Mouse (Mus musculus): Measurements from ENCODE around the gene Aldh4a1. TPM values are rescaled to one million over a fixed set of nuclear protein-coding genes. Genes with fewer than 3 reads are reported as not detected.

The Aldh4a1 gene
- polyA plus RNA-seq, 1 experiment: 12.3 TPM

GRCm38 (mm10) chr4:139636373-139636772 is 13.7 kb downstream of the Aldh4a1 start:
- Histone ChIP-seq H3K36me3 (replicated peaks; ENCODE audit: low read length) (peaks cover 44% of the 10 kb centered on the region), H3K9me3 (no peaks in the 10 kb centered on the region), H3K27me3 (replicated peaks) (peaks cover 53% of the 10 kb centered on the region), H3K4me1 (peaks cover 21% of the 10 kb centered on the region), H3K4me3 (replicated peaks) (no peak overlapping the region)
- TF ChIP-seq GATA1 (IDR thresholded peaks at IDR 0.05; ENCODE audit: borderline replicate concordance, low read length) (no peak), FLI1 (IDR thresholded peaks at IDR 0.05; ENCODE audit: low read length) (no peak)

GRCm38 (mm10) chr4:139637847-139638246 is 15.2 kb downstream of the Aldh4a1 start:
- H3K4me3 ChIP-seq (replicated peaks): no peak overlapping the region
- peaks cover 22% of the 10 kb centered on the region for H3K4me1 ChIP-seq
- TF ChIP-seq FLI1 (IDR thresholded peaks at IDR 0.05; ENCODE audit: low read length) (no peak), GATA1 (IDR thresholded peaks at IDR 0.05; ENCODE audit: borderline replicate concordance, low read length) (no peak)
- H3K27me3 ChIP-seq (replicated peaks): peaks cover 59% of the 10 kb centered on the region
- H3K36me3 ChIP-seq (replicated peaks; ENCODE audit: low read length): peaks cover 55% of the 10 kb centered on the region
- H3K9me3 ChIP-seq: no peaks in the 10 kb centered on the region

DNA sequence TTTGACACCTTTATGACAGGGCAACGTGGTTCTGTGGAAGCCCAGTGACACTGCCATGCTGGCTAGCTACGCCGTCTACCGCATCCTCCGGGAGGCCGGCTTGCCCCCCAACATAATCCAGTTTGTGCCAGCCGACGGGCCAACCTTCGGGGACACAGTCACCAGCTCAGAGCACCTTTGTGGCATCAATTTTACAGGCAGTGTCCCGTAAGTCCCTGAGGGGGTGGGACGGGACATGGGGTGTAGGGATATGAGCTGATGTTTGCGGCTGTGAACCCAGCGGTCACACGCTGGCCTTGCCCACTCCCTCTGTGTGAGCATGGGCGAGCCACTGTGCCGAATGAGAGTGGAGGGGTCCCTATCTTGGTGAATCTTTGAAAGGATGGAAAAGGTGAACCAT is 15.7 kb downstream of the Aldh4a1 start:
- peaks cover 56% of the 10 kb centered on the region for H3K27me3 ChIP-seq (replicated peaks)
- peaks cover 23% of the 10 kb centered on the region for H3K4me1 ChIP-seq
- H3K36me3 ChIP-seq (replicated peaks; ENCODE audit: low read length): peaks cover 58% of the 10 kb centered on the region
- no peak overlapping the region for H3K4me3 ChIP-seq (replicated peaks)
- no peaks in the 10 kb centered on the region for H3K9me3 ChIP-seq
- TF ChIP-seq GATA1 (IDR thresholded peaks at IDR 0.05; ENCODE audit: borderline replicate concordance, low read length) (no peak), FLI1 (IDR thresholded peaks at IDR 0.05; ENCODE audit: low read length) (no peak)

DNA sequence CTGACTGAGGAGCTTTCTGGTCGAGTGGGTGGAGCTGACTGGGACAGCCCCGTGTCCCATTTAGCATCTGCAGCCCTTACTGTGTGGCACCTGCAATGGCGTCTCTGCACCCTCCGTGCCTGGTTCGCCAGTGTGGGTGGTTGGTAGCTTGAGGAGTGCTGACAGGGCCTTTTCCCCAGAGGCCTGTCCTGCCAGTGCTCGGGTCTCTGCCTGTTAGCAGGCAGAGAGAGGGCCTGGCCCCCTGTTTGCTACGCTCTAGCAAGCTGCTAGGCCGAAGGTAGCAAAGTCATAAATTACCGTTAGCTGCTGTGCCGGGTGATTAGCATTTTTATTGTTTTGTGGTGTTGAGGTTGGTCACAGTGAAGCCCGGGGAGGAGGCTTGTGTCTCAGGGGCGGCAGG is 17.1 kb downstream of the Aldh4a1 start:
- Histone ChIP-seq H3K9me3 (no peaks in the 10 kb centered on the region), H3K36me3 (replicated peaks; ENCODE audit: low read length) (peaks cover 73% of the 10 kb centered on the region), H3K4me1 (peaks cover 26% of the 10 kb centered on the region), H3K27me3 (replicated peaks) (peaks cover 53% of the 10 kb centered on the region), H3K4me3 (replicated peaks) (no peak overlapping the region)
- TF ChIP-seq FLI1 (IDR thresholded peaks at IDR 0.05; ENCODE audit: low read length) (no peak), GATA1 (IDR thresholded peaks at IDR 0.05; ENCODE audit: borderline replicate concordance, low read length) (no peak)

- no peak for TF ChIP-seq GATA1 (IDR thresholded peaks at IDR 0.05; ENCODE audit: borderline replicate concordance, low read length)
- TF ChIP-seq FLI1 (IDR thresholded peaks at IDR 0.05; ENCODE audit: low read length): no peak
- Histone ChIP-seq H3K9me3 (no peaks in the 10 kb centered on the region), H3K4me1 (peaks cover 26% of the 10 kb centered on the region), H3K4me3 (replicated peaks) (no peak overlapping the region), H3K36me3 (replicated peaks; ENCODE audit: low read length) (peaks cover 74% of the 10 kb centered on the region), H3K27me3 (replicated peaks) (peaks cover 53% of the 10 kb centered on the region)
Observed at GRCm38 (mm10) chr4:139640333-139640732, 17.7 kb downstream of the Aldh4a1 start.

GRCm38 (mm10) chr4:139640775-139641174 is 18.1 kb downstream of the Aldh4a1 start:
- Histone ChIP-seq H3K9me3 (no peaks in the 10 kb centered on the region), H3K36me3 (replicated peaks; ENCODE audit: low read length) (peaks cover 74% of the 10 kb centered on the region), H3K4me3 (replicated peaks) (peak overlapping the region; percentile 62), H3K27me3 (replicated peaks) (peaks cover 51% of the 10 kb centered on the region), H3K4me1 (peaks cover 26% of the 10 kb centered on the region)
- TF ChIP-seq GATA1 (IDR thresholded peaks at IDR 0.05; ENCODE audit: borderline replicate concordance, low read length): no peak
- no peak for TF ChIP-seq FLI1 (IDR thresholded peaks at IDR 0.05; ENCODE audit: low read length)

GRCm38 (mm10) chr4:139641829-139642425 is 19.3 kb downstream of the Aldh4a1 start:
- no peak for TF ChIP-seq FLI1 (IDR thresholded peaks at IDR 0.05; ENCODE audit: low read length)
- no peak for TF ChIP-seq GATA1 (IDR thresholded peaks at IDR 0.05; ENCODE audit: borderline replicate concordance, low read length)
- peaks cover 50% of the 10 kb centered on the region for H3K27me3 ChIP-seq (replicated peaks)
- H3K4me1 ChIP-seq: peaks cover 26% of the 10 kb centered on the region
- H3K36me3 ChIP-seq (replicated peaks; ENCODE audit: low read length): peaks cover 72% of the 10 kb centered on the region
- no peak overlapping the region for H3K4me3 ChIP-seq (replicated peaks)
- peaks cover 5% of the 10 kb centered on the region for H3K9me3 ChIP-seq

GRCm38 (mm10) chr4:139643972-139644371 is 21.3 kb downstream of the Aldh4a1 start:
- Histone ChIP-seq H3K27me3 (replicated peaks) (peaks cover 43% of the 10 kb centered on the region), H3K9me3 (peaks cover 5% of the 10 kb centered on the region), H3K4me1 (peaks cover 26% of the 10 kb centered on the region), H3K36me3 (replicated peaks; ENCODE audit: low read length) (peaks cover 69% of the 10 kb centered on the region), H3K4me3 (replicated peaks) (no peak overlapping the region)
- TF ChIP-seq GATA1 (IDR thresholded peaks at IDR 0.05; ENCODE audit: borderline replicate concordance, low read length) (no peak), FLI1 (IDR thresholded peaks at IDR 0.05; ENCODE audit: low read length) (no peak)

- Histone ChIP-seq H3K27me3 (replicated peaks) (peaks cover 45% of the 10 kb centered on the region), H3K9me3 (peaks cover 5% of the 10 kb centered on the region), H3K4me3 (replicated peaks) (no peak overlapping the region), H3K36me3 (replicated peaks; ENCODE audit: low read length) (peaks cover 73% of the 10 kb centered on the region), H3K4me1 (peaks cover 21% of the 10 kb centered on the region)
- TF ChIP-seq FLI1 (IDR thresholded peaks at IDR 0.05; ENCODE audit: low read length) (no peak), GATA1 (IDR thresholded peaks at IDR 0.05; ENCODE audit: borderline replicate concordance, low read length) (no peak)
Observed at GRCm38 (mm10) chr4:139646916-139647315, 24.2 kb downstream of the Aldh4a1 start.

DNA sequence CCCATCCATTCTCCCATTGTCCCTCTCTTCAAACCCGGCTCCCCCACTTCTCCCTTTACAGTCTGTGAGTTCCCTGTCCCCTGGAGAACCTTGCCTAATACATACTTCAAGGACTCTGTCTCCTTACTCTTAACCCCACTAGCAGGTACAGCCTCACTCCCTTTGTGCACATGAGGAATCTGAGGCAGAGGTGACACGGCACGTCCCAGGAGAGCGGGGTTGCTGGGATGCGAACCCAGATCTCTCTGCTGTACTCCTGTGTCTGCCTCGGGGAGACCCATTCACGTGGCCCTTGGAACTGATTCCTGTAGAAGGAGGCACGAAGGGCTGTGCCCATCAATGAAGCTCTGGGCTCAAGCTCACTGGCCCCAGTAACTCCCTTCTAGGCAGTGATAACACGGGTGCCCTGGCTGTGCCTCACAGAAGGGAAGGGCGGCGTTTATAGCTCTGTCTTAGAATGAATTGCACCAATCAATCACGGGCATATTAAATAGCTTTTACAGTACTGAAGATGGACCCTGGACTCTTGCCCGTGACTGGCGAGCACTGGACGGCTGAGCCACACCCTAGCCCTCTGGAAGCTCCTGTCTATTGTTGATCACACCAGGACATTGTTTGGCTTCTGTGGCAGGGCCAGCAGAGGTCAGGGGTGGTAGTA is 27.5 kb downstream of the Aldh4a1 start:
- Histone ChIP-seq H3K4me1 (peaks cover 20% of the 10 kb centered on the region), H3K9me3 (peaks cover 5% of the 10 kb centered on the region), H3K36me3 (replicated peaks; ENCODE audit: low read length) (peaks cover 41% of the 10 kb centered on the region), H3K27me3 (replicated peaks) (peaks cover 62% of the 10 kb centered on the region), H3K4me3 (replicated peaks) (no peak overlapping the region)
- TF ChIP-seq GATA1 (IDR thresholded peaks at IDR 0.05; ENCODE audit: borderline replicate concordance, low read length) (no peak), FLI1 (IDR thresholded peaks at IDR 0.05; ENCODE audit: low read length) (no peak)

Measured in megakaryocyte, embryonic 14.5 days (primary cell).